Mouse (Mus musculus) kidney, adult 2 months (tissue): Measurements from ENCODE around the gene Wfdc2.

Experiments
- CTCF ChIP-seq: fragments of 200-500 bp; conservative IDR thresholded peaks from 2 replicates; pipeline ENCODE4 v1.5.1; 2011; ENCODE audit warnings: low read depth, mild to moderate bottlenecking, control low read depth, low read length, moderate library complexity, mixed read lengths; ENCODE audit not compliant: insufficient read depth, insufficient read length
- POLR2A ChIP-seq: fragments of 200-500 bp; IDR thresholded peaks from one replicate; pipeline ENCODE4 v1.6.1; 2011; ENCODE audit warnings: low read depth, low read length, control low read depth

DNA sequence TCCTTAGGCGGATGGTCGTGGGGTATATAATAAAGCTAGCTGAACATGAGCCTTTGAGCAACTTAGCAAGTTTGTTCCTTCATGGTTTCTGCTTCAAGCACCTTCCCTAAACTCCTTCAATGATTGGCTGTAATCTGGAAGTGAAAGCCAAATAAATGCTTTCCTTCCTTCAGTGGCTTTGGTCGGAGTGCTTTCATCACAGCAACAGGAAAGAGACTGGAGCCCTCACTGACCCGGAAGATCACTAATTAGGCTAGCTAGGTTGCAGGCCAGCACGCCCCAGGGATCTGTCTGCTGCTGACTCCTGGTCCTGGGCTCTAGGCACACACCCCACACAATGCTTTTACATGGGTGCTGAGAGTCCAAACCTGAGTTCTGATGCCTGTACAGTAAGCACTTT is 33.7 kb upstream of the Wfdc2 start:
- no peak for TF ChIP-seq CTCF
- TF ChIP-seq POLR2A, result no peak
